Mouse (Mus musculus): ENCODE data around the gene F10. TPM values are rescaled to one million over a fixed set of nuclear protein-coding genes. Genes with fewer than 3 reads are reported as not detected.
A peak's percentile ranks its signal among the peaks of the same experiment; 100 is the strongest.

Gene F10
- polyA plus RNA-seq, 1 experiment from 2014 or later, result 0.24 TPM

DNA sequence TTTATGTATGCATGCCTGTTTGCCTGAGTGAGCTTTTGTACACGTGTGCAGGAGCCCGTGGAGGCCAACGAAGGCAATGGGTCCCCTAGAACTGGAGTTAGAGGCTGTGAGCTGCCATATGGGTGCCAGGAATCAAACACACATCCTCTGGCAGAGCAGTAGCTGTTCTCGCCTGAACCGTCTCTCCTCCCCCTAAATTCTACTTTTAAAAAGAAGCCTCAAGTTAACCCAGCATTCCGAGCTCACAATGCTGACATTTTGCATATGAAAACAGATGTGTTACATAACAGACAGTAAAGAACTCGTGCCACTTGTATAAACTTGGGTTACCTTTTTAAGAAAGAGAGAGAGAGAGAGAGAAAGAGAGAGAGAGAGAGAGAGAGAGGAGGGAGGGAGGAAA, 40.4 kb downstream of the F10 start:
- H3K36me3 ChIP-seq (ENCODE audit: control insufficient read depth, insufficient read depth), result peaks cover 45% of the 10 kb centered on the region
- H3K27me3 ChIP-seq (replicated peaks; ENCODE audit: control insufficient read depth, insufficient read depth, low read length), result no peaks in the 10 kb centered on the region
- no peaks in the 10 kb centered on the region for H3K9me3 ChIP-seq (ENCODE audit: control insufficient read depth, low read length)
- WGBS, result 84% methylated on average over 7 of the region's 7 CpGs
- no peak overlapping the region for H3K27ac ChIP-seq (ENCODE audit: low read length)
- ATAC-seq, result no peak
- no peak overlapping the region for H3K4me3 ChIP-seq (replicated peaks; ENCODE audit: low read length)
- no peak overlapping the region for H3K4me2 ChIP-seq (ENCODE audit: low read length)
- H3K4me1 ChIP-seq (replicated peaks; ENCODE audit: control insufficient read depth, insufficient read depth, low read length), result no peaks in the 10 kb centered on the region
- H3K9ac ChIP-seq (replicated peaks; ENCODE audit: low read depth, low read length), result no peak overlapping the region

DNA sequence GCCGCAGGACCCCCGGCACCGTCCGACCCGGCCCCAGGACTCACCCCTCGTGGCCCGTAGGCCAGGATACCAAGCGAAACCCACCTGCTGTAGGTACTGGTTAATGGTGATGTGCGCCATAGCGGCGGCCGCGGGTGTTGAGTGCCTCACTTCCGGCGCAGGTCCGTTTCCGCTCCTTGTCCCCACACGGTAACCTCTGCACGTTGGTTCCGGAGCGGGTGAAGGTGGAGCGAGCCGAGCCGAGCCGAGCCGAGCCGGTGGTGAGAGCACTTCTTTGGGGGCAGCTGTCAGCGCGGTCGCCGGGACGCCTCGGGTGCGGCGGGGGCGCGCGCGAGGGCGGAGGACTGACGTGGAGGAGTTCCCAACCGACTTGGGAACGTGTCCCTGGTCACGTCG, 67.6 kb downstream of the F10 start:
- H3K9me3 ChIP-seq (ENCODE audit: control insufficient read depth, low read length), result no peaks in the 10 kb centered on the region
- H3K27me3 ChIP-seq (replicated peaks; ENCODE audit: control insufficient read depth, insufficient read depth, low read length), result no peaks in the 10 kb centered on the region
- H3K4me2 ChIP-seq (ENCODE audit: low read length), result peak overlapping the region; percentile 85
- peaks cover 17% of the 10 kb centered on the region for H3K4me1 ChIP-seq (replicated peaks; ENCODE audit: control insufficient read depth, insufficient read depth, low read length)
- peak overlapping the region; percentile 94 for H3K27ac ChIP-seq (ENCODE audit: low read length)
- peak overlapping the region; percentile 99 for H3K4me3 ChIP-seq (replicated peaks; ENCODE audit: low read length)
- H3K9ac ChIP-seq (replicated peaks; ENCODE audit: low read depth, low read length), result peak overlapping the region; percentile 96
- ATAC-seq, result peak; percentile 83
- under 1% methylated on average over 45 of the region's 45 CpGs for whole genome bisulfite sequencing
- peaks cover 4% of the 10 kb centered on the region; the same call in 1 of the 2 replicates for H3K36me3 ChIP-seq (ENCODE audit: control insufficient read depth, insufficient read depth)

DNA sequence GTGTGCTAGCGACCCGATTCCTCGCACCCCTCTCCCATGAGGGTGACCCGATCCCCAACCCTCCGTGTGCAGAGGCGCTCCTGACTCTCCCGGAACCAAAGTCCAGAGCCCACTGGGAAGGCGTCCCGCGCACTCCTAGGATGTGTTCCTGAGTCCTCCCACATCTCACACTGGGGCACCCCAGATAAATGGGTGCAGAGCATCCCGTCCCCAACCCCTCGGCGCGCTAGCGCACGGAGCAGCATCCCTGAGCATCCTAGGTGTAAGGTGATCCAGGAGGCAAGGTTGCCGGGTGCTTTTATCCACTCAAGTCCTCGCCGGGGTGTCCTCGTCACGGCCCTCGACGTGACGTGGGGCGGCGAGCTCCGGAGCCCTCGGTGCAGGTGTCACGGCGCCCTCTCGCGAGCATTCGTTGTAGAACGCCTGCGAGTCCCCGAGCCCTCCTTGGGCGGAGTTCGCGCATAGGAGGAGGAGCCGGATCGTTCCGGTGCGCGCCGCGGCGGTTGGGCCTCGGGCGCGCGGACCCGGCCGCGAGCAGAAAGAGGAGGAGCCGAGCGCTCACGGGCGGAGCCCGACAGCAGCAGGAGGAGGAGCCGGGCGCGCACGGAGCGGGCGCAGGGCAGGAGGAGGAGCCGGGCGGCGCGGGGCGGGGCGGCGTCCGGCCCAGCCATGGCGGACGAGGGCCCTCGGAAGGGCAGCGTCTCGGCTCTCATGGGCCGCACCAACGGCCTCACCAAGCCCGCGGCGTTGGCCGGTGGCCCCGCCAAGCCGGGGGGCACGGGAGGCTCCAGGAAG, 68.2 kb downstream of the F10 start, which contains the start of the genes Pcid2 and Cul4a:
Gene Pcid2 (minus strand): TSS at position 373 of the 795 bp plus-strand sequence.
Gene Cul4a (plus strand): TSS at position 535 of the 795 bp plus-strand sequence.
- under 1% methylated on average over 86 of the region's 87 CpGs for whole genome bisulfite sequencing
- peak within 1 kb of the TSS; percentile 96 for H3K9ac ChIP-seq (replicated peaks; ENCODE audit: low read depth, low read length)
- peak within 1 kb of the TSS; percentile 99 for H3K4me3 ChIP-seq (replicated peaks; ENCODE audit: low read length)
- H3K9me3 ChIP-seq (ENCODE audit: control insufficient read depth, low read length), result no peaks in the 10 kb centered on the region
- peak within 1 kb of the TSS; percentile 94 for H3K27ac ChIP-seq (ENCODE audit: low read length)
- peak; percentile 94 for ATAC-seq
- H3K36me3 ChIP-seq (ENCODE audit: control insufficient read depth, insufficient read depth), result peaks cover 2% of the 10 kb centered on the region; the same call in 1 of the 2 replicates
- peaks cover 17% of the 10 kb centered on the region for H3K4me1 ChIP-seq (replicated peaks; ENCODE audit: control insufficient read depth, insufficient read depth, low read length)
- H3K27me3 ChIP-seq (replicated peaks; ENCODE audit: control insufficient read depth, insufficient read depth, low read length), result no peaks in the 10 kb centered on the region
- peak within 1 kb of the TSS; percentile 90 for H3K4me2 ChIP-seq (ENCODE audit: low read length)

DNA sequence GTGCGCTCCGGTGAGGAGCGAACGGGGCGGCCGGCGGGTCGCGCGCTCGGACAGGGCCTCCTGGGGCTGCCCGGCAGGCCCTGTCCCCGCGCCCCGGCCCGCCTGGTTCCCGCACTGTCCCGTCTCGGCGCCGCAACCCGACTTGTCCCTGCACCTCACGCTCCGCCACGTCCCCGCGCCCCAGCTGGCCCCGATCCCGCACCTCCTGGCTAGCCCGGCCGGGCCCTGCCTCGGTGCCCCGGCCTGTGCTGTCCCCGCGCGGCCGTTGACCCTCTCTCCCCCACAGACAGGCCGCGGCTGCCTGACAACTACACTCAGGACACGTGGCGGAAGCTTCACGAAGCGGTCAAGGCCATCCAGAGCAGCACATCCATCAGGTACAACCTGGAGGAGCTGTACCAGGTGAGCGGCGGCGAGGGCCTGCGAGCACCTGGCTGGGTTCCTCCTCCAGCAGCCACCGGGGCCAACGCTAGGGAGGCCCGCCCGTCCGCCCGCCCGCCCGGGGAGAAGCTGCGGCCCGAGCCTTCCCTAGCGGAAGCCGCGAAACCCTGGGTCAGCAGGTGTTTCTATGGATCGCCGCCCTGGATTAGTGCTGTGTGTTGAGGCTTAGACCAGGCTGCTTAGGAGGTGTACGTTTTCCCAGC, 68.9 kb downstream of the F10 start:
- peak; percentile 30 for ATAC-seq
- peak overlapping the region; percentile 94 for H3K27ac ChIP-seq (ENCODE audit: low read length)
- under 1% methylated on average over 60 of the region's 63 CpGs for WGBS

More for the DNA sequence above, 68.9 kb downstream of the F10 start:
- H3K4me3 ChIP-seq (replicated peaks; ENCODE audit: low read length), result peak overlapping the region; percentile 99
- H3K9me3 ChIP-seq (ENCODE audit: control insufficient read depth, low read length), result no peaks in the 10 kb centered on the region
- H3K27me3 ChIP-seq (replicated peaks; ENCODE audit: control insufficient read depth, insufficient read depth, low read length), result no peaks in the 10 kb centered on the region
- peak overlapping the region; percentile 90 for H3K4me2 ChIP-seq (ENCODE audit: low read length)
- H3K4me1 ChIP-seq (replicated peaks; ENCODE audit: control insufficient read depth, insufficient read depth, low read length), result peaks cover 19% of the 10 kb centered on the region
- peak overlapping the region; percentile 94 for H3K9ac ChIP-seq (replicated peaks; ENCODE audit: low read depth, low read length)
- peaks cover 2% of the 10 kb centered on the region; the same call in 1 of the 2 replicates for H3K36me3 ChIP-seq (ENCODE audit: control insufficient read depth, insufficient read depth)

Other genes starting within 250 kb of the F10 start
- 153 and 163 TPM in 2 replicates for gene Mcf2l, start 163.5 kb upstream of the F10 start, polyA plus RNA-seq (2015; fragmentation: Nextera tagmentation; extraction: Ambion mirVana)
- not detected in 2 replicates for gene F7, start 11.3 kb upstream of the F10 start, polyA plus RNA-seq (2015; fragmentation: Nextera tagmentation; extraction: Ambion mirVana)
- gene Proz, start 23.6 kb downstream of the F10 start, polyA plus RNA-seq (2015; fragmentation: Nextera tagmentation; extraction: Ambion mirVana), result 1.7 and 2.2 TPM in 2 replicates
- gene Pcid2, start 68.2 kb downstream of the F10 start, polyA plus RNA-seq (2015; fragmentation: Nextera tagmentation; extraction: Ambion mirVana), result 51.6 and 53.8 TPM in 2 replicates
- gene Cul4a, start 68.3 kb downstream of the F10 start, polyA plus RNA-seq (2015; fragmentation: Nextera tagmentation; extraction: Ambion mirVana), result 70.1 and 80.9 TPM in 2 replicates
- 241 and 271 TPM in 2 replicates for gene Lamp1, start 121.9 kb downstream of the F10 start, polyA plus RNA-seq (2015; fragmentation: Nextera tagmentation; extraction: Ambion mirVana)
- gene Grtp1, start 163.3 kb downstream of the F10 start, polyA plus RNA-seq (2015; fragmentation: Nextera tagmentation; extraction: Ambion mirVana), result 19.7 and 21.1 TPM in 2 replicates
- gene Adprhl1, start 216.9 kb downstream of the F10 start, polyA plus RNA-seq (2015; fragmentation: Nextera tagmentation; extraction: Ambion mirVana), result not detected in 2 replicates

Data from forebrain, embryonic 16.5 days (tissue).